Mouse (Mus musculus): ENCODE results near the gene Hyal2. TPM values are rescaled to one million over a fixed set of nuclear protein-coding genes. Genes with fewer than 3 reads are reported as not detected.

Gene Hyal2
- total and polyA plus RNA-seq, 3 experiments: 31.3 to 32.0 TPM; not detected in 1

DNA sequence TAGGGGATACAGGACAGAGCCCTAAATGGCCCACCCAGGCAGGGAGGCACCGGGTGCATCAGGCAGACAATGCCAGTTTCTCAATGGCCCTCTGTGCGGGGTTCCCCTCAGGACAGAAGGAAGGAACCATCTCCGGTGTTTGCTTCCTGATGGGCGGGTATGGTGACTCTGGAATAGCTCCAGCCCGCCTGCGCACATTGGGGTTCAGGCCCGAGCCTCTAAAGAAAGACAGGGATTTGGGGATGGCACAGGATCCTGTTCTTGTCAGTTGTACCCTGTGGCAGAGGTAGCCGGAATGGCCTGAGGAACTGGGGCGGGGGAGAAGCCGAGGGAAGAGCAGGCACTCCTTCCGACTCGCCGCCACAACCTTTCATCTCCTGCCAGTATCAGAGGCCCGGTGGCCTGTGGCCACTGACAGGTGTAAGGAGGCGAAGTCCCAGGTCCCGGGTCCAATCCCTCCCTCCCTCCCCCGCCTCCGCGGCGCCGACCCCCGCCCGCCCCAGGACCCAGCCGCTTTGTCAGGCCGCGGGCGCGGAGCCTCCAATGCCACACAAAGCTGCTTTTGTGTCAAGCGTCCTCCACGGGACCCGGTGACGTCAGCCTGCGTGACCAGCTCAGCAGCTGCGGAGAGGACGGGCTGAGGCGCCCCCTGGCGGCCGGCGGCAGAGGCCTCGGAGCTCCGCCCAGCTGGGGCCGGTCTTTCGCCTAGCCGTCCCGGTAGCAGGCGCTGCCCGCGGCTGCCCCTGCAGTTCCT lies 44.6 kb downstream of the Hyal2 start (continued):
- no peak for TF ChIP-seq BHLHE40 (IDR thresholded peaks at IDR 0.05; ENCODE audit: borderline replicate concordance, low read depth, low read length)
- peak; percentile 54; the same call in 1 of the 2 replicates for TF ChIP-seq TCF12 (IDR thresholded peaks at IDR 0.05; ENCODE audit: low read depth, low read length)
- no peak for TF ChIP-seq KAT2A (conservative IDR thresholded peaks at IDR 0.05; ENCODE audit: low read depth, low read length)

DNA sequence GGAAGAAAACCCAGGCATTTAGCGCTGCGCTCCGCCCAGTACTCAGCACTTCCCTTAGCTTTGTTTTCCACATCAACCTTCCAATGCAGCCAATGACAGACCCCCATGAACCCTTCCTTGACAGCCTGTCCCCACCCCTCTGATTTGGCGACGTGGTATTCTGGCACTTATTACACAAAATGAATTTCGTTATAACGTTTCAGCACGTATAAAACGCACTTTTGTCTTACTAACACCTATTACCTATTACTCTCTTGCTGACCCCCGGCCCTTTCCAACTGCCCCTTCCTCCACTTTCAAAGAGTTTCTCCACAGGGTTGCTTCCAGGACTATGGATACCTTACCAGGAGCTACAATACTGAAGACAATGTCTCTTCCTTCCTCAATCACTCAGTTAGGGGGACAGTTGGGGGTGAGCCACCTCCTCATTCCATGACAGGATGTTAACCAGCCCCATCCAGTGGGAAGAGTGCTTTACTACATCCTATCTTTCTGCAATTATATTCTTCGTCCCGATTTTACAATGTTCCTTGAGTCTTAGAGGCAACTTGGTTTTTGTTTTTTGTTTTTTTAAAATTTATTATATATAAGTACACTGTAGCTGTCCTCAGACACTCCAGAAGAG lies 45.3 kb downstream of the Hyal2 start:
- H3K36me3 ChIP-seq (ENCODE audit: control insufficient read depth in 1 of 2, insufficient read depth in 2 of 2, low read length in 2 of 2): peaks cover 0 to 7% of the 10 kb centered on the region in 2 experiments; a peak in 3 of 4 replicates
- H3K9me3 ChIP-seq (replicated peaks; ENCODE audit: insufficient read depth, low read length): no peaks in the 10 kb centered on the region
- peaks cover 2% of the 10 kb centered on the region; the same call in 1 of the 2 replicates for H3K79me2 ChIP-seq (ENCODE audit: control insufficient read depth, insufficient read depth, low read length, poor library complexity)
- peak overlapping the region; percentile 84 for H3K9ac ChIP-seq (ENCODE audit: control insufficient read depth, low read depth, low read length, poor library complexity, severe bottlenecking)
- peaks cover 3 to 15% of the 10 kb centered on the region in 2 experiments; a peak in 3 of 4 replicates for H3K4me1 ChIP-seq (ENCODE audit: control insufficient read depth in 1 of 2, insufficient read depth in 2 of 2, low read length in 2 of 2)
- peak overlapping the region; percentile 52 to 67 for H3K4me3 ChIP-seq (ENCODE audit: control insufficient read depth in 1 of 2, insufficient read depth in 1 of 2, low read depth in 2 of 2, low read length in 2 of 2)
- H3K27me3 ChIP-seq (ENCODE audit: control insufficient read depth in 1 of 2, insufficient read depth in 2 of 2, low read length in 2 of 2): no peaks in the 10 kb centered on the region
- peak overlapping the region; percentile 54 for H3K27ac ChIP-seq (ENCODE audit: control insufficient read depth, low read depth, low read length)
- TF ChIP-seq MAFK (IDR thresholded peaks at IDR 0.05; ENCODE audit: borderline replicate concordance, low read depth, low read length) (no peak), CTCF (IDR thresholded peaks at IDR 0.05 in 2 of 3, conservative IDR thresholded peaks at IDR 0.05 in 1 of 3; ENCODE audit: control insufficient read depth in 1 of 3, insufficient read depth in 1 of 3, low read depth in 2 of 3, low read length in 3 of 3, poor library complexity in 1 of 3, severe bottlenecking in 1 of 3) (peak in 1 of 3 experiments; percentile 3; a peak in 1 of 6 replicates), POLR2AphosphoS2 (IDR thresholded peaks at IDR 0.05; ENCODE audit: low read length) (peak; percentile 55; the same call in 1 of the 2 replicates), SIN3A (IDR thresholded peaks at IDR 0.05; ENCODE audit: low read length) (no peak), POLR2AphosphoS5 (IDR thresholded peaks at IDR 0.05; ENCODE audit: borderline replicate concordance, low read depth, low read length) (no peak), MAZ (IDR thresholded peaks at IDR 0.05; ENCODE audit: low read depth, low read length) (no peak), USF1 (IDR thresholded peaks at IDR 0.05; ENCODE audit: low read depth, low read length) (no peak), CHD1 (IDR thresholded peaks at IDR 0.05; ENCODE audit: low read depth, low read length) (no peak), POLR2A (IDR thresholded peaks at IDR 0.05; ENCODE audit: control insufficient read depth in 1 of 2, insufficient read depth in 1 of 2, low read depth in 1 of 2, low read length in 2 of 2, poor library complexity in 1 of 2) (peak in 1 of 2 experiments; percentile 16; a peak in 1 of 4 replicates)
- DNase-seq (ENCODE audit: low read depth, low spot score): peak; percentile 61

DNA sequence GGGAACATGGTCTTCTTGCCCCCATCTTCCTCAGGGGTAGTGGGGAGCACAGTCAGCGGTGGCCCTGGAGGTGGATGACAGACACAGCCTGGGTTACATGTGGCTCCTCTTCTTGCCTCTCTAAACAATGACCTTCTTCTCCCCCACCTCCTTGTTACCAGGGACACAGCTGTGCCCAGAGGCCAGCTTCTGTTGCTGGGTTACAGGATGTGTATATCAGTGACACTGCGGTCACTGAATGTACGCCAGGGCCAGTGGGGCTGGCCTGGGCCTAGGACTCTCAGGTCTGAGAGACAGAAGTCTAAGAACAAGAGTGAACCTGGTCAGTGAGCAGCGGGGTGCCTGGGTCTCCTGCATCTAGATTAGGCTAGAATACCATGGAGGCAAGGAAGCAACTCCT lies 47.3 kb downstream of the Hyal2 start:
- no peak for DNase-seq (ENCODE audit: low read depth, low spot score)
- Histone ChIP-seq H3K4me3 (ENCODE audit: control insufficient read depth in 1 of 2, insufficient read depth in 1 of 2, low read depth in 2 of 2, low read length in 2 of 2) (no peak overlapping the region), H3K9ac (ENCODE audit: control insufficient read depth, low read depth, low read length, poor library complexity, severe bottlenecking) (no peak overlapping the region), H3K79me2 (ENCODE audit: control insufficient read depth, insufficient read depth, low read length, poor library complexity) (peaks cover 2% of the 10 kb centered on the region; the same call in 1 of the 2 replicates), H3K27me3 (ENCODE audit: control insufficient read depth in 1 of 2, insufficient read depth in 2 of 2, low read length in 2 of 2) (no peaks in the 10 kb centered on the region), H3K36me3 (ENCODE audit: control insufficient read depth in 1 of 2, insufficient read depth in 2 of 2, low read length in 2 of 2) (peaks cover 0 to 7% of the 10 kb centered on the region in 2 experiments; a peak in 3 of 4 replicates), H3K27ac (ENCODE audit: control insufficient read depth, low read depth, low read length) (no peak overlapping the region), H3K4me1 (ENCODE audit: control insufficient read depth in 1 of 2, insufficient read depth in 2 of 2, low read length in 2 of 2) (peaks cover 3 to 15% of the 10 kb centered on the region in 2 experiments; a peak in 3 of 4 replicates), H3K9me3 (replicated peaks; ENCODE audit: insufficient read depth, low read length) (no peaks in the 10 kb centered on the region)
- no peak for TF ChIP-seq RAD21 (IDR thresholded peaks at IDR 0.05; ENCODE audit: low read depth, low read length)
- TF ChIP-seq ELF1 (IDR thresholded peaks at IDR 0.05; ENCODE audit: low read depth, low read length): no peak
- no peak for TF ChIP-seq POLR2AphosphoS5 (IDR thresholded peaks at IDR 0.05; ENCODE audit: borderline replicate concordance, low read depth, low read length)
- TF ChIP-seq USF1 (IDR thresholded peaks at IDR 0.05; ENCODE audit: low read depth, low read length): no peak
- no peak for TF ChIP-seq GATA1 (IDR thresholded peaks at IDR 0.05; ENCODE audit: low read depth, low read length)
- no peak for TF ChIP-seq MAX (IDR thresholded peaks at IDR 0.05; ENCODE audit: low read length)
- no peak for TF ChIP-seq ZNF384 (IDR thresholded peaks at IDR 0.05; ENCODE audit: low read depth, low read length)
- no peak for TF ChIP-seq UBTF (IDR thresholded peaks at IDR 0.05; ENCODE audit: borderline replicate concordance, insufficient read depth, low read depth, low read length)
- no peak for TF ChIP-seq NELFE (IDR thresholded peaks at IDR 0.05; ENCODE audit: low read depth, low read length)

Data from MEL (cell line).